Mouse (Mus musculus) heart, adult 2 months (tissue): Measurements from ENCODE around the gene Galnt7. TPM values are rescaled to one million over a fixed set of nuclear protein-coding genes. Genes with fewer than 3 reads are reported as not detected.

Experiments used
- DNase-seq, 2 experiments: peaks; one replicate each; pipeline ENCODE4 v3.0.0; 2021
- H3K27ac ChIP-seq: fragments of 200-600 bp; 2 replicates; pipeline ENCODE4 v1.8.1; 2022
- H3K27me3 ChIP-seq: fragments of 200-500 bp; 2 replicates; pipeline ENCODE4 v1.6.1; 2012; ENCODE audit warnings: mild to moderate bottlenecking, low read length, inconsistent platforms, mixed read lengths; ENCODE audit not compliant: control insufficient read depth, insufficient read depth
- H3K36me3 ChIP-seq: fragments of 200-500 bp; 2 replicates; pipeline ENCODE4 v1.6.1; 2012; ENCODE audit warnings: low read length, inconsistent platforms; ENCODE audit not compliant: control insufficient read depth, insufficient read depth
- H3K4me1 ChIP-seq: fragments of 200-500 bp; 2 replicates; pipeline ENCODE4 v1.6.1; 2011; ENCODE audit warnings: low read length; ENCODE audit not compliant: control insufficient read depth, insufficient read depth
- H3K4me3 ChIP-seq: fragments of 200-600 bp; 2 replicates; pipeline ENCODE4 v1.8.1; 2022
- H3K79me2 ChIP-seq: fragments of 200-500 bp; replicated peaks from 2 replicates; pipeline ENCODE4 v1.6.1; 2012; ENCODE audit warnings: mild to moderate bottlenecking, inconsistent platforms, low read length, moderate library complexity, mixed read lengths; ENCODE audit not compliant: control insufficient read depth, insufficient read depth
- H3K9ac ChIP-seq: fragments of 200-500 bp; 2 replicates; pipeline ENCODE4 v1.6.1; 2012; ENCODE audit warnings: low read depth, mild to moderate bottlenecking, control low read depth, inconsistent platforms, low read length, mixed read lengths
- CTCF ChIP-seq: fragments of 200-600 bp; IDR thresholded peaks from 2 replicates; pipeline ENCODE4 v1.8.1; 2022; ENCODE audit warnings: antibody characterized with exemption, mild to moderate bottlenecking, moderate library complexity
- EP300 ChIP-seq: fragments of 200-500 bp; IDR thresholded peaks from 2 replicates; pipeline ENCODE4 v1.6.1; 2011; ENCODE audit warnings: low read depth, low read length, control low read depth; ENCODE audit not compliant: insufficient read depth
- POLR2A ChIP-seq: fragments of 200-500 bp; IDR thresholded peaks from 2 replicates; pipeline ENCODE4 v1.6.1; 2011; ENCODE audit warnings: mild to moderate bottlenecking, low read depth, low read length, control low read depth; ENCODE audit not compliant: insufficient read depth
- WGBS: fragments of 180-500 bp; shearing (Covaris S2); methylation state at CpG from one replicate; pipeline ENCODE4 v1.1.7; 2018; 5-methylcytosine and 5-hydroxymethylcytosine counted together
- intact Hi-C: fragments of 180-260 bp; cut with DNase I; formaldehyde crosslinking; loops from one replicate; pipeline ENCODE4 v1.15.1; 2025
- polyA plus RNA-seq: library from polyadenylated mRNA; depleted of rRNA; stranded (reverse); fragments of >200 nt; gene quantifications from 2 replicates; pipeline ENCODE4 v1.2.3, GENCODE M21; 2012
- total RNA-seq, 2 experiments: library from RNA; stranded (reverse); gene quantifications; 2 replicates each; pipeline ENCODE4 v1.2.3; 2021

The Galnt7 gene
- total and polyA plus RNA-seq, 3 experiments: 1.7 to 4.8 (median 4.5) TPM

DNA sequence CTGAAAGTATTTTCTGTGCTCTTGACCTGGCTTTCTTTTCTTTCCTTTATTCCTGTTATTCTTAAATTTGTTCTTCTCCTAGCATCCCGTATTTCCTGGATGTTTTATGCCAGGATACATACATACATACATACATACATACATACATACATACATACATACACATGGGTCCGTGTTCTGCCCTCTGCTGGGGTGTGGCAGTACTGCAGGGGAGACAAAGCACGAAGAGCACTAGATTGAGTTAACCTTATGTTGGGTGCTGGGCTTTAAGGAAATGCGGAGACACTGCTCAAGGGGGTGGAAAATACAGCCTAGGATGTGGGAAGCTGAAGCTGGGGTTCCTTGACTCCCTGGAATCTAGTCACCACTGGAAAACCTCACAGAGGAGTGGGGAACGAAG is 149.2 kb downstream of the Galnt7 start:
- 57% methylated on average over 5 of the region's 5 CpGs for WGBS
- DNase-seq: peak; percentile 36 to 75
- intact Hi-C loops: loop anchor here (2.0 to 10.0 kb wide), 2 partner anchors 15 to 949 kb away; partner anchors contain the start of genes Cep44 and Fbxo8

GRCm38 (mm10) chr8:57498847-57499511 is 153.9 kb downstream of the Galnt7 start:
- peak overlapping the region; percentile 48 for H3K4me3 ChIP-seq
- no peaks in the 10 kb centered on the region for H3K27me3 ChIP-seq
- no peaks in the 10 kb centered on the region for H3K36me3 ChIP-seq
- no peaks in the 10 kb centered on the region for H3K4me1 ChIP-seq
- H3K9ac ChIP-seq: no peak overlapping the region
- TF ChIP-seq POLR2A: no peak
- TF ChIP-seq CTCF: no peak
- no peak for TF ChIP-seq EP300
- 35% methylated on average over 17 of the region's 17 CpGs for WGBS
- intact Hi-C loops: no loop called here
- peak; percentile 61 for DNase-seq
- H3K79me2 ChIP-seq: no peaks in the 10 kb centered on the region
- peak overlapping the region; percentile 63 for H3K27ac ChIP-seq

More for the DNA sequence above, 149.2 kb downstream of the Galnt7 start:
- H3K27me3 ChIP-seq: no peaks in the 10 kb centered on the region
- H3K4me1 ChIP-seq: peaks cover 2% of the 10 kb centered on the region
- H3K27ac ChIP-seq: no peak overlapping the region
- H3K9ac ChIP-seq: no peak overlapping the region
- H3K4me3 ChIP-seq: no peak overlapping the region
- TF ChIP-seq POLR2A: no peak
- TF ChIP-seq CTCF: peak; percentile 77
- H3K36me3 ChIP-seq: no peaks in the 10 kb centered on the region
- H3K79me2 ChIP-seq: no peaks in the 10 kb centered on the region

DNA sequence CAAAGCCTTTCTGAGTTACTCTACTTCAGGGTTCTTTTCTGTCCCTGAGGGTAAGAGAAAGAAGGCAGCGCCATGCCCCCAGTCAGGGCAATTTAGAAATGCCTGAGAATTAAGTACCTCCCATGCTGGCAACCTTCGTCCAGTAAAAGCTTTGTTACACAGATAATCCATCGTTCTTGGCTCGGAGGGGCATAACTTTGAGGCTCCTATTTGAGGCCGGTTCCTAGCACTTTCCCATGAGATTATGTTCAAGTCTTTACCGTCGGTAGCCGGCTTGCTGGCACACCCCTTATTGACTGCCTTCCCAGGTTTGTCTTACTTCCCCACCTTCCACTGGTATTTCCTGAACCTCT is 154.4 kb downstream of the Galnt7 start:
- Histone ChIP-seq H3K27ac (peak overlapping the region; percentile 63), H3K79me2 (no peaks in the 10 kb centered on the region), H3K27me3 (no peaks in the 10 kb centered on the region), H3K9ac (no peak overlapping the region), H3K4me1 (no peaks in the 10 kb centered on the region), H3K4me3 (peak overlapping the region; percentile 48), H3K36me3 (no peaks in the 10 kb centered on the region)
- intact Hi-C loops: no loop called here
- 27% methylated on average over 8 of the region's 8 CpGs for WGBS
- TF ChIP-seq EP300: no peak
- TF ChIP-seq POLR2A: no peak
- TF ChIP-seq CTCF: no peak
- no peak for DNase-seq

DNA sequence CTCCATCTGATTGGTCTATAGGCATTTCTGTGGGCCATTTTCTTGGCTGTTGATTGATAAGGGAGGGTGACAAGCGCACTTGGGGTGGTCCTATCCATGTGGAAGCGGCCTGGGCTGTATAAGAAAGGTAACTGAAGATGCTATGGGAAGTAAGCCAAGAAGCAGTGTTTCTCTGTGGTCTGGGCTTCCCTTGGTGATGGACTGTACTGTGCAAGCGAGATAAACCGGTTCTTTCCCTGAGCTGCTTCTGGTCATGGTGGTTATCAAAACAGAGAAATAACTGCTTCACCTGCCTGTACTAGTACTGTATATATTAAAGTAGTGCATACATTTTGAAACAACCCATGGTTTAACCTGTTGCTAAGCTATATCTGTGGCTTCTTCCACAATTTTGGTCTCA is 161.0 kb downstream of the Galnt7 start:
- WGBS: 96% methylated on average over 4 of the region's 4 CpGs
- H3K27me3 ChIP-seq: no peaks in the 10 kb centered on the region
- no peak overlapping the region for H3K9ac ChIP-seq
- H3K79me2 ChIP-seq: no peaks in the 10 kb centered on the region; the same call in 1 of the 2 replicates
- no peak for TF ChIP-seq EP300
- TF ChIP-seq POLR2A: no peak
- no peak for TF ChIP-seq CTCF
- DNase-seq: no peak
- intact Hi-C loops: no loop called here
- H3K4me1 ChIP-seq: no peaks in the 10 kb centered on the region
- H3K27ac ChIP-seq: no peak overlapping the region
- H3K36me3 ChIP-seq: no peaks in the 10 kb centered on the region
- no peak overlapping the region for H3K4me3 ChIP-seq

GRCm38 (mm10) chr8:57489896-57490295 is 162.9 kb downstream of the Galnt7 start:
- intact Hi-C loops: loop anchor here (2.0 to 5.0 kb wide), 2 partner anchors 15 to 158 kb away; no protein-coding TSS in a partner anchor
- no peak overlapping the region for H3K9ac ChIP-seq
- H3K4me3 ChIP-seq: no peak overlapping the region
- TF ChIP-seq EP300 (no peak), CTCF (no peak), POLR2A (no peak)
- DNase-seq: no peak
- no peaks in the 10 kb centered on the region; the same call in 1 of the 2 replicates for H3K4me1 ChIP-seq
- no peaks in the 10 kb centered on the region for H3K27me3 ChIP-seq
- H3K27ac ChIP-seq: no peak overlapping the region
- H3K36me3 ChIP-seq: no peaks in the 10 kb centered on the region; the same call in 1 of the 2 replicates
- H3K79me2 ChIP-seq: no peaks in the 10 kb centered on the region; the same call in 1 of the 2 replicates

GRCm38 (mm10) chr8:57489366-57489765 is 163.5 kb downstream of the Galnt7 start:
- no peaks in the 10 kb centered on the region; the same call in 1 of the 2 replicates for H3K36me3 ChIP-seq
- H3K27me3 ChIP-seq: no peaks in the 10 kb centered on the region
- H3K4me1 ChIP-seq: no peaks in the 10 kb centered on the region; the same call in 1 of the 2 replicates
- H3K9ac ChIP-seq: no peak overlapping the region
- intact Hi-C loops: loop anchor here (2.0 to 5.0 kb wide), 2 partner anchors 15 to 157 kb away; no protein-coding TSS in a partner anchor
- no peak overlapping the region for H3K4me3 ChIP-seq
- no peak for TF ChIP-seq CTCF
- no peak for TF ChIP-seq POLR2A
- TF ChIP-seq EP300: no peak
- no peak overlapping the region; the same call in 1 of the 2 replicates for H3K27ac ChIP-seq
- H3K79me2 ChIP-seq: no peaks in the 10 kb centered on the region; the same call in 1 of the 2 replicates
- DNase-seq: no peak
- WGBS: 100% methylated on average over 1 of the region's 1 CpGs
